Mouse (Mus musculus) MEL (cell line): ENCODE results near the gene Smim24. TPM values are rescaled to one million over a fixed set of nuclear protein-coding genes. Genes with fewer than 3 reads are reported as not detected.

Experiments
- DNase-seq: peaks from one replicate; pipeline ENCODE4 v3.0.0; 2011; ENCODE audit warnings: low read depth, low spot score
- H3K27ac ChIP-seq: 2 replicates; pipeline ENCODE4 v1.5.1; 2012; ENCODE audit warnings: low read depth, mild to moderate bottlenecking, control low read depth, low read length, moderate library complexity; ENCODE audit not compliant: control insufficient read depth
- H3K27me3 ChIP-seq, 2 experiments: fragments of 150-350 bp in 1 of 2; sonication (generic) in 1 of 2; 2 replicates each; pipeline ENCODE4 v1.6.1; 2012; ENCODE audit warnings: low read length in 2 of 2, mild to moderate bottlenecking in 2 of 2, improper control_type of control experiment in 1 of 2, moderate library complexity in 1 of 2; ENCODE audit not compliant: insufficient read depth in 2 of 2, control insufficient read depth in 1 of 2
- H3K36me3 ChIP-seq, 2 experiments: 2 replicates each; pipeline ENCODE4 v1.6.1; 2012 to 2014; ENCODE audit warnings: low read length in 2 of 2, improper control_type of control experiment in 1 of 2, inconsistent platforms in 1 of 2, mild to moderate bottlenecking in 1 of 2; ENCODE audit not compliant: insufficient read depth in 2 of 2, control insufficient read depth in 1 of 2
- H3K4me1 ChIP-seq, 2 experiments: fragments of 150-350 bp in 1 of 2; sonication (generic) in 1 of 2; 2 replicates each; pipeline ENCODE4 v1.6.1; 2012; ENCODE audit warnings: low read length in 2 of 2, improper control_type of control experiment in 1 of 2, mild to moderate bottlenecking in 1 of 2; ENCODE audit not compliant: insufficient read depth in 2 of 2, control insufficient read depth in 1 of 2
- H3K4me3 ChIP-seq, 2 experiments: fragments of 150-350 bp in 1 of 2; sonication (generic) in 1 of 2; 2 replicates each; pipeline ENCODE4 v1.5.1; 2012; ENCODE audit warnings: low read depth in 2 of 2, low read length in 2 of 2, mild to moderate bottlenecking in 2 of 2, moderate library complexity in 2 of 2, control low read depth in 1 of 2, improper control_type of control experiment in 1 of 2; ENCODE audit not compliant: control insufficient read depth in 1 of 2, insufficient read depth in 1 of 2
- H3K79me2 ChIP-seq: 2 replicates; pipeline ENCODE4 v1.6.1; 2012; ENCODE audit warnings: mild to moderate bottlenecking, low read length, moderate library complexity; ENCODE audit not compliant: control insufficient read depth, poor library complexity, insufficient read depth
- H3K9ac ChIP-seq: 2 replicates; pipeline ENCODE4 v1.6.1; 2012; ENCODE audit warnings: low read depth, mild to moderate bottlenecking, control low read depth, low read length, moderate library complexity; ENCODE audit not compliant: control insufficient read depth, poor library complexity, severe bottlenecking
- H3K9me3 ChIP-seq: fragments of 150-350 bp; sonication (generic); replicated peaks from 2 replicates; pipeline ENCODE4 v1.6.1; 2012; ENCODE audit warnings: mild to moderate bottlenecking, low read length, improper control_type of control experiment, moderate library complexity; ENCODE audit not compliant: insufficient read depth
- CHD1 ChIP-seq: IDR thresholded peaks from 2 replicates; pipeline ENCODE4 v1.6.1; 2012; ENCODE audit warnings: low read depth, mild to moderate bottlenecking, inconsistent platforms, low read length, improper control_type of control experiment
- CTCF ChIP-seq, 3 experiments: IDR thresholded peaks in 2 of 3; conservative IDR thresholded peaks in 1 of 3; 2 replicates each; pipeline ENCODE4 v1.5.1; 2011 to 2012; ENCODE audit warnings: low read length in 3 of 3, low read depth in 2 of 3, mild to moderate bottlenecking in 2 of 3, improper control_type of control experiment in 1 of 3, inconsistent platforms in 1 of 3, mixed read lengths in 1 of 3, moderate library complexity in 1 of 3; ENCODE audit not compliant: control insufficient read depth in 1 of 3, insufficient read depth in 1 of 3, poor library complexity in 1 of 3, severe bottlenecking in 1 of 3
- ELF1 ChIP-seq: IDR thresholded peaks from 2 replicates; pipeline ENCODE4 v1.6.1; 2014; ENCODE audit warnings: low read depth, mild to moderate bottlenecking, inconsistent platforms, low read length, improper control_type of control experiment, moderate library complexity
- GABPA ChIP-seq: IDR thresholded peaks from 2 replicates; pipeline ENCODE4 v1.6.1; 2012; ENCODE audit warnings: low read depth, mild to moderate bottlenecking, inconsistent platforms, low read length, improper control_type of control experiment, moderate library complexity
- JUND ChIP-seq: IDR thresholded peaks from 2 replicates; pipeline ENCODE4 v1.6.1; 2011; ENCODE audit warnings: low read depth, mild to moderate bottlenecking, improper control_type of control experiment, low read length
- MAX ChIP-seq: IDR thresholded peaks from 2 replicates; pipeline ENCODE4 v1.6.1; 2011; ENCODE audit warnings: low read length, improper control_type of control experiment
- MAZ ChIP-seq: IDR thresholded peaks from 2 replicates; pipeline ENCODE4 v1.6.1; 2012; ENCODE audit warnings: low read depth, mild to moderate bottlenecking, inconsistent platforms, low read length, improper control_type of control experiment
- MXI1 ChIP-seq: IDR thresholded peaks from 2 replicates; pipeline ENCODE4 v1.6.1; 2011; ENCODE audit warnings: mild to moderate bottlenecking, low read depth, low read length, improper control_type of control experiment
- NELFE ChIP-seq: IDR thresholded peaks from 2 replicates; pipeline ENCODE4 v1.6.1; 2011; ENCODE audit warnings: low read depth, low read length, improper control_type of control experiment
- POLR2A ChIP-seq, 2 experiments: IDR thresholded peaks; 2 replicates each; pipeline ENCODE4 v1.6.1; 2011 to 2012; ENCODE audit warnings: low read length in 2 of 2, mild to moderate bottlenecking in 2 of 2, control low read depth in 1 of 2, improper control_type of control experiment in 1 of 2, low read depth in 1 of 2, moderate library complexity in 1 of 2; ENCODE audit not compliant: control insufficient read depth in 1 of 2, insufficient read depth in 1 of 2, poor library complexity in 1 of 2
- POLR2AphosphoS2 ChIP-seq: IDR thresholded peaks from 2 replicates; pipeline ENCODE4 v1.6.1; 2011; ENCODE audit warnings: low read length, improper control_type of control experiment
- POLR2AphosphoS5 ChIP-seq: IDR thresholded peaks from 2 replicates; pipeline ENCODE4 v1.6.1; 2012; ENCODE audit warnings: low read depth, borderline replicate concordance, mild to moderate bottlenecking, inconsistent platforms, low read length, moderate library complexity, mixed read lengths
- SIN3A ChIP-seq: IDR thresholded peaks from 2 replicates; pipeline ENCODE4 v1.6.1; 2012; ENCODE audit warnings: low read length, improper control_type of control experiment, inconsistent platforms
- TCF12 ChIP-seq: IDR thresholded peaks from 2 replicates; pipeline ENCODE4 v1.6.1; 2014; ENCODE audit warnings: low read depth, mild to moderate bottlenecking, inconsistent platforms, low read length, improper control_type of control experiment, moderate library complexity
- ZMIZ1 ChIP-seq: IDR thresholded peaks from 2 replicates; pipeline ENCODE4 v1.6.1; 2012; ENCODE audit warnings: low read depth, mild to moderate bottlenecking, inconsistent platforms, low read length, improper control_type of control experiment, moderate library complexity
- polyA plus RNA-seq, 2 experiments: library from polyadenylated mRNA; stranded (reverse) in 1 of 2; unstranded in 1 of 2; fragments of >175 nt in 1 of 2; fragments of >200 nt in 1 of 2; gene quantifications; 2 replicates each; pipeline versions ENCODE4 v1.2.1 to v1.2.4; 2012; ENCODE audit warnings: low replicate concordance in 2 of 2, low read depth in 1 of 2; ENCODE audit not compliant: insufficient read length in 2 of 2, insufficient read depth in 1 of 2, missing spikeins in 1 of 2
- total RNA-seq: library from RNA; depleted of rRNA; stranded (reverse); fragments of 300-350 nt; gene quantifications from 2 replicates; pipeline ENCODE4 v1.2.3, GENCODE M21; 2012

The Smim24 gene
- total and polyA plus RNA-seq, 3 experiments, result 6.7 to 29.5 TPM; not detected in 1

DNA sequence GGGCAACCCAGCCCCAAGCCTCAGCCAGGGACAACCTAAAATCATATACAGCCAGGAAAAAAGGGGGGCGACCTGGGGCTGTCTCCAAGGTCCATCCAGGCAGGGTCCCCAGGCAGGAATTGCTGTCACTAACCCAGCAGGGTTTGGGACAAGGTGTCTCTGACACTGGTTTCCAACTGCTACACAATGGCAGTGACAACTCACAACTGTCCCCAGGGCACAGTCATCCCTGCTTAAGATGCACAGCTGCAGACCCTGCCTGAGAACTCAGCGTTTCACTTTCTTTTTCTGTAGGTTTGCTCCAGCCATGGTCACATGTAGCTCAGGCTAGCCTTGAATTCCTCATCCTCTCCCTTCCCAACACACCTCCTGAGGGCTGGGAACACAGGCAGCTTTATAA lies 36.2 kb downstream of the Smim24 start:
- DNase-seq, result no peak

DNA sequence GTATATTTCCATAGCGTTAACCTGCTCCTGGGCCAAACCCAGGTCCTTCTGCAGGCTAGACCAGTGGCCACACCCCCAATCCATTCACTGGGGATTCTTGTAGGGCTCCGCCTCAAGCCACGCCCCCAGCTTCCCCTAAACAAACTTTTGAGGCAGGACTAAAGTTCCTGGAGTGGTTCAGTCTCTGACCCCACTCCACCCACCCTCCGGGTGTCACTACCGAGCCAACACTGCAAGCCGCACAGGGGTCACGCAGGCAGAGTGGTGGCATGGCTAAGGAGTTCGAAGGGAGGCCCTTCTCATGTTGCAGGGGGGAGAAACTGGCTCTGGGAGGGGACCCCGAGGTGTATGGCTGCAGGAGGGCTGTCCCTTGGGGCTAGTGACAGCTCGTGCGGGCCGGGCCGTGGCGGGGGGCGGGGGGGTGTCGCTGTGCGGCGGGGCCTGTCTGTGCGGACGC lies 36.8 kb downstream of the Smim24 start:
- H3K9me3 ChIP-seq, result no peaks in the 10 kb centered on the region
- peaks cover 7% of the 10 kb centered on the region for H3K79me2 ChIP-seq
- DNase-seq, result peak; percentile 96
- H3K27me3 ChIP-seq, result no peaks in the 10 kb centered on the region
- peak; percentile 28; the same call in 1 of the 2 replicates for TF ChIP-seq NELFE
- peak in 1 of 2 experiments; percentile 46; a peak in 1 of 4 replicates for TF ChIP-seq POLR2A (IDR thresholded peaks at IDR 0.05; ENCODE audit: control insufficient read depth in 1 of 2, insufficient read depth in 1 of 2, low read depth in 1 of 2, low read length in 2 of 2, poor library complexity in 1 of 2)
- peak; percentile 43; the same call in 1 of the 2 replicates for TF ChIP-seq ZMIZ1
- 0 out of 2 replicates have a peak, but pooled peaks have one; percentile 50 for TF ChIP-seq CHD1
- TF ChIP-seq MAX, result peak; percentile 28
- 0 out of 2 replicates have a peak, but pooled peaks have one; percentile 20 for TF ChIP-seq TCF12
- TF ChIP-seq CTCF (IDR thresholded peaks at IDR 0.05 in 2 of 3, conservative IDR thresholded peaks at IDR 0.05 in 1 of 3; ENCODE audit: control insufficient read depth in 1 of 3, insufficient read depth in 1 of 3, low read depth in 2 of 3, low read length in 3 of 3, poor library complexity in 1 of 3, severe bottlenecking in 1 of 3), result no peak
- peak; percentile 68 for TF ChIP-seq MAZ
- no peak for TF ChIP-seq GABPA
- no peak for TF ChIP-seq JUND
- TF ChIP-seq MXI1, result peak; percentile 60
- TF ChIP-seq POLR2AphosphoS2, result peak; percentile 39; the same call in 1 of the 2 replicates
- peak; percentile 84 for TF ChIP-seq SIN3A
- TF ChIP-seq ELF1, result 0 out of 2 replicates have a peak, but pooled peaks have one; percentile 16
- peak overlapping the region; percentile 75 for H3K27ac ChIP-seq
- peak overlapping the region; percentile 75 for H3K9ac ChIP-seq
- peaks cover 0 to 21% of the 10 kb centered on the region in 2 experiments; a peak in 2 of 4 replicates for H3K4me1 ChIP-seq
- peak overlapping the region; percentile 63 to 75 for H3K4me3 ChIP-seq
- peaks cover 0 to 3% of the 10 kb centered on the region in 2 experiments; a peak in 1 of 4 replicates for H3K36me3 ChIP-seq

More for the DNA sequence above, 36.2 kb downstream of the Smim24 start:
- no peak overlapping the region for H3K27ac ChIP-seq
- no peak overlapping the region for H3K9ac ChIP-seq
- peak overlapping the region; percentile 14 to 32; a peak in 2 of 4 replicates for H3K4me3 ChIP-seq
- no peak for TF ChIP-seq POLR2AphosphoS5
- TF ChIP-seq MXI1, result no peak
- H3K36me3 ChIP-seq, result peaks cover 0 to 3% of the 10 kb centered on the region in 2 experiments; a peak in 1 of 4 replicates
- H3K79me2 ChIP-seq, result peaks cover 7% of the 10 kb centered on the region
- H3K9me3 ChIP-seq, result no peaks in the 10 kb centered on the region
- peaks cover 0 to 17% of the 10 kb centered on the region in 2 experiments; a peak in 2 of 4 replicates for H3K4me1 ChIP-seq
- no peaks in the 10 kb centered on the region for H3K27me3 ChIP-seq
